Mouse (Mus musculus): ENCODE measurements at regions not wholly inside any gene's neighbourhood (a gene's known extent, or its start where the extent isn't known, plus 50 kb on each side); places are given as distances from the start of the nearest gene placed in this dataset.

DNA sequence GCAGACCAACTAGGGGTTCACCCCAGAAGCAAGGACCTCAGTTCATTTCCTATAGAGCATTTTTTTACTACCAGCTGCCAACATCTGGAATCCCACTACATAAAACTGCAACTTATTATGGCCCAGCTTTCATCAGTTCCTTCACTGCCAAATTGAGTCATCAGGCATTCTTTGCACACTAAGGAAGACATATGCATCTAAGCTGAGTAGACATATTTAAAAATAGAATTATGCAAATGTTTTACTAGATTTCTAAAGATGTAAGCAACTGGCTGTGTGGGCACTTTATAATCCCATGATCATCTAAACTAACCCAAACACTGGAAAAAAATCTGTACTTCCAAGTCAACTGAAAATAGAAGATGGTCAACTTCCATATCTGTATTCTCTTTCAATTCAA lies 415.9 kb upstream of the Rarb start:
- Histone ChIP-seq H3K9ac (ENCODE audit: low read length) (no peak overlapping the region), H3K4me1 (ENCODE audit: control insufficient read depth, insufficient read depth, low read length) (no peaks in the 10 kb centered on the region), H3K4me2 (ENCODE audit: low read depth, low read length) (no peak overlapping the region), H3K27ac (ENCODE audit: low read length) (no peak overlapping the region), H3K27me3 (ENCODE audit: control insufficient read depth, insufficient read depth, low read length) (no peaks in the 10 kb centered on the region), H3K36me3 (ENCODE audit: control insufficient read depth, insufficient read depth, low read length) (no peaks in the 10 kb centered on the region), H3K4me3 (replicated peaks; ENCODE audit: low read length) (no peak overlapping the region), H3K9me3 (replicated peaks; ENCODE audit: control insufficient read depth, low read length) (no peaks in the 10 kb centered on the region)
- ATAC-seq (ENCODE audit: insufficient read depth, low FRiP score) = no peak

DNA sequence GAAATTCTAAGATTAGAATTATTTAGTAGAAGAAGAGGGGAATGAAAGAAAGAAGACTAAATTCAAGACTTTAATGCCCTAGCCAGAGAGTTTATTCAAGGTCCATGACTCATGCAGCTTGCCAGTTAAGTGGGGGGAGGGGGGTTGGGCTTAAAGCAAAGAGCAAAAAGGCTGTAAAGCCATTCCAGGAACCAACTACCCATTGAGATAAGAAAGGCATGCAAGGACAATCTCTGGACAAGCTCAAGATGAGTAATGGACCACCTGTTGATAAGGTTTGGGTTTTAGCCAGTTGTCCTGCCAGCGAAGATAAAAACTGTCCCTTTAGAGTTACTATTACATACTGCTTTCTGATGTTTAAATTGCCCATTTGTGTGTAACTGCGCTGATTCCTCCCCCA lies 392.5 kb upstream of the Rarb start:
- H3K27me3 ChIP-seq (ENCODE audit: control insufficient read depth, insufficient read depth, low read length) = no peaks in the 10 kb centered on the region
- WGBS = 72% methylated on average over 2 of the region's 2 CpGs
- ATAC-seq (ENCODE audit: insufficient read depth, low FRiP score) = no peak

DNA sequence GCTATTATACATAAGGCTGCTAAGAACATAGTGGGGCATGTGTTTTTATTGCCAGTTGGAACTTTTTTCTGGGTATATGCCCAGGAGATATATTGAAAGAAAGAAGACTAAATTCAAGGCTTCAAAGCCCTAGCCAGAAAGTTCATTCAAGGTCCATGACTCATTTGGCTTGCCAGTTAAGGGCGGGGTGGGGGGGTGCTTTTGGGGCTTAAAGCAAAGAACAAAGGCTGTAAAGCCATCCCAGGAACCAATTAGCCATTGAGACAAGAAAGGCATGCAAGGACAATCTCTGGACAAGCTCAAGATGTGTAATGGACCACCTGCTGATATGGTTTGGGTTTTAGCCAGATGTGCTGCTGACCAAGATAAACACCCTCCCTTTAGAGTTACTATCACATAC lies 386.7 kb upstream of the Rarb start:
- H3K9ac ChIP-seq (ENCODE audit: low read length) = no peak overlapping the region
- H3K36me3 ChIP-seq (ENCODE audit: control insufficient read depth, insufficient read depth, low read length) = no peaks in the 10 kb centered on the region
- H3K4me2 ChIP-seq (ENCODE audit: low read depth, low read length) = no peak overlapping the region
- WGBS = 72% methylated on average over 1 of the region's 1 CpGs
- H3K9me3 ChIP-seq (replicated peaks; ENCODE audit: control insufficient read depth, low read length) = 0 out of 2 replicates have a peak, but pooled peaks cover 6% of the 10 kb centered on the region
- H3K4me3 ChIP-seq (replicated peaks; ENCODE audit: low read length) = no peak overlapping the region
- H3K27ac ChIP-seq (ENCODE audit: low read length) = no peak overlapping the region
- H3K27me3 ChIP-seq (ENCODE audit: control insufficient read depth, insufficient read depth, low read length) = no peaks in the 10 kb centered on the region
- no peaks in the 10 kb centered on the region for H3K4me1 ChIP-seq (ENCODE audit: control insufficient read depth, insufficient read depth, low read length)
- no peak for ATAC-seq (ENCODE audit: insufficient read depth, low FRiP score)

More for the DNA sequence above, 392.5 kb upstream of the Rarb start:
- Histone ChIP-seq H3K27ac (ENCODE audit: low read length) (no peak overlapping the region), H3K4me1 (ENCODE audit: control insufficient read depth, insufficient read depth, low read length) (no peaks in the 10 kb centered on the region), H3K4me2 (ENCODE audit: low read depth, low read length) (no peak overlapping the region), H3K4me3 (replicated peaks; ENCODE audit: low read length) (no peak overlapping the region), H3K9me3 (replicated peaks; ENCODE audit: control insufficient read depth, low read length) (no peaks in the 10 kb centered on the region), H3K36me3 (ENCODE audit: control insufficient read depth, insufficient read depth, low read length) (no peaks in the 10 kb centered on the region), H3K9ac (ENCODE audit: low read length) (no peak overlapping the region)

DNA sequence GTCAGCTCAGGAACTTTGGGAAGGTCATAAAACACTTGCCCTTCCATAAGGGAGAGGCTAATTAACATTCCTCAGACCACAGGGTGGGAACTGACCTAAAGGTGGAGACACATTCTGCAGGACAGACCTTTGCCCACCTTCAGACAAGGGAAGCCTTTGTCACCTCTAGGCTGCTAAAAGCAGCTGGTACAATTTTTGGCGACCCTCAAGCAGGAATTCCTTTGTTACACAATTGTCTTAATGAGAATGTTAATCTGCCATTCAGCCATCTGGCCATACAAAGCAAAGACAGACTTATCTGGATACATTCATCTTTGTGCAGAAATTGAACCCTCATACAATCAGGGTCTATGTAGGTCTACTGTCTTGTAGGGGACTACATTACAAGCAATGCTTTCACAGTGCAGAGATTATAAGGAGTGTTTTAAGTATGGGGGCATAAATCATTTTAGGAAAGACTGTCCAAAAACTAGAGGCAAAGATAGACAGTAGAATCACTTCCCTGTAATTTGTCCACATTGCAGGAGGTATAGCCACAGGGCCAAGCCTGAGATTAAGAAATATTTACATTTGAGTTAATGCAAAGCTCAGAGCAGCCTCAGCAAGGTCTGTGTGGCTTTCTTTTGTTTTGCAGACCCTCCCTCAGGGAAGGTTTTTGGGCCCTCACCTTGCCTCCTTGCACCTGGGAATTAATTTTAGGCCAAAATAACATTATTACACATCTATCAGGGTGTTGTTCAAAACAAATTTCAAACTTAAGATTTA lies 384.5 kb upstream of the Rarb start:
- Histone ChIP-seq H3K27me3 (ENCODE audit: control insufficient read depth, insufficient read depth, low read length) (no peaks in the 10 kb centered on the region), H3K4me1 (ENCODE audit: control insufficient read depth, insufficient read depth, low read length) (no peaks in the 10 kb centered on the region), H3K4me3 (replicated peaks; ENCODE audit: low read length) (no peak overlapping the region), H3K9ac (ENCODE audit: low read length) (no peak overlapping the region), H3K36me3 (ENCODE audit: control insufficient read depth, insufficient read depth, low read length) (no peaks in the 10 kb centered on the region), H3K4me2 (ENCODE audit: low read depth, low read length) (no peak overlapping the region), H3K9me3 (replicated peaks; ENCODE audit: control insufficient read depth, low read length) (0 out of 2 replicates have a peak, but pooled peaks cover 6% of the 10 kb centered on the region), H3K27ac (ENCODE audit: low read length) (no peak overlapping the region)
- WGBS = 30% methylated on average over 1 of the region's 1 CpGs
- ATAC-seq (ENCODE audit: insufficient read depth, low FRiP score) = no peak

DNA sequence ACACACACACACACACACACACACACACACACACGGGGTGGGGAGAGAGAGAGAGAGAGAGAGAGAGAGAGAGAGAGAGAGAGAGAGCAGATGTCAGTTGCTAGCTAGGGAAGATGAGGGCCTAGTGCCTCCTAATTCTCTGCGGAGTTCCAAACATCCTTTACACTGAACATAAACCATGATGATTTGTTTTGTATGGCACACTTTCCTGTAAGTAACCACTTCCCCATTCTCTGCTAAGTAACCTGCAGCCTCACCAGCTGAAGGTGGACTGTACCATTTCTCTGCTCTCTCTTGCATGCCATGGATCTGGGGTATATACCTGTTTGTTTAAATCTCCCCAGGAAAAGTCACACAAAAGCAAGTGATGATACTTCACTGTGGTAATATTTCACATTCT lies 374.0 kb upstream of the Rarb start:
- Histone ChIP-seq H3K36me3 (ENCODE audit: control insufficient read depth, insufficient read depth, low read length) (no peaks in the 10 kb centered on the region), H3K27ac (ENCODE audit: low read length) (no peak overlapping the region), H3K9ac (ENCODE audit: low read length) (no peak overlapping the region), H3K9me3 (replicated peaks; ENCODE audit: control insufficient read depth, low read length) (no peaks in the 10 kb centered on the region), H3K4me2 (ENCODE audit: low read depth, low read length) (no peak overlapping the region), H3K4me1 (ENCODE audit: control insufficient read depth, insufficient read depth, low read length) (no peaks in the 10 kb centered on the region), H3K27me3 (ENCODE audit: control insufficient read depth, insufficient read depth, low read length) (no peaks in the 10 kb centered on the region), H3K4me3 (replicated peaks; ENCODE audit: low read length) (no peak overlapping the region)
- ATAC-seq (ENCODE audit: insufficient read depth, low FRiP score) = no peak
- whole genome bisulfite sequencing = 34% methylated on average over 2 of the region's 2 CpGs

DNA sequence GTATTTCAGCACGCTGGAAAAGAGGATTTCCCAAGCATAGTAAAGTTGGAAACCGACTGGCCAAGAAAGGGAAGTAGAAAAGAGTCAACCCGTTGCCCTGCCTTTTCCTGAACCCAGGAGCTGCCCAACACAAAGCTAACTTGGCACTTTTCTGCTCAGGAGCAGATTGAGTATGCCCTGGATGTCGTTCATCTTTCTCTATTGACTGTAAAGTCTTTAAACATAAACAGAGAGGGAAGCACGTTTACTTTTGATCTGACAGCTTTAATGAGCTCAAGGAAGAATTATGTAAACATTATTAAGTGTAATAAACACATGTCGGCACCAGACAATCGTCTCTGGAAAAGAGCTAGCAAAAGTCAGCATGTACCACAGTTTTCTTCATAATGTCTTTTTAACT lies 354.3 kb upstream of the Rarb start:
- peak; percentile 27; the same call in 1 of the 2 replicates for ATAC-seq (ENCODE audit: insufficient read depth, low FRiP score)
- Histone ChIP-seq H3K27ac (ENCODE audit: low read length) (no peak overlapping the region), H3K9ac (ENCODE audit: low read length) (no peak overlapping the region), H3K4me2 (ENCODE audit: low read depth, low read length) (peak overlapping the region; percentile 92), H3K4me3 (replicated peaks; ENCODE audit: low read length) (peak overlapping the region; percentile 63), H3K4me1 (ENCODE audit: control insufficient read depth, insufficient read depth, low read length) (0 out of 2 replicates have a peak, but pooled peaks cover 6% of the 10 kb centered on the region), H3K9me3 (replicated peaks; ENCODE audit: control insufficient read depth, low read length) (no peaks in the 10 kb centered on the region), H3K36me3 (ENCODE audit: control insufficient read depth, insufficient read depth, low read length) (no peaks in the 10 kb centered on the region), H3K27me3 (ENCODE audit: control insufficient read depth, insufficient read depth, low read length) (0 out of 2 replicates have a peak, but pooled peaks cover 7% of the 10 kb centered on the region)
- 5% methylated on average over 7 of the region's 7 CpGs for WGBS

DNA sequence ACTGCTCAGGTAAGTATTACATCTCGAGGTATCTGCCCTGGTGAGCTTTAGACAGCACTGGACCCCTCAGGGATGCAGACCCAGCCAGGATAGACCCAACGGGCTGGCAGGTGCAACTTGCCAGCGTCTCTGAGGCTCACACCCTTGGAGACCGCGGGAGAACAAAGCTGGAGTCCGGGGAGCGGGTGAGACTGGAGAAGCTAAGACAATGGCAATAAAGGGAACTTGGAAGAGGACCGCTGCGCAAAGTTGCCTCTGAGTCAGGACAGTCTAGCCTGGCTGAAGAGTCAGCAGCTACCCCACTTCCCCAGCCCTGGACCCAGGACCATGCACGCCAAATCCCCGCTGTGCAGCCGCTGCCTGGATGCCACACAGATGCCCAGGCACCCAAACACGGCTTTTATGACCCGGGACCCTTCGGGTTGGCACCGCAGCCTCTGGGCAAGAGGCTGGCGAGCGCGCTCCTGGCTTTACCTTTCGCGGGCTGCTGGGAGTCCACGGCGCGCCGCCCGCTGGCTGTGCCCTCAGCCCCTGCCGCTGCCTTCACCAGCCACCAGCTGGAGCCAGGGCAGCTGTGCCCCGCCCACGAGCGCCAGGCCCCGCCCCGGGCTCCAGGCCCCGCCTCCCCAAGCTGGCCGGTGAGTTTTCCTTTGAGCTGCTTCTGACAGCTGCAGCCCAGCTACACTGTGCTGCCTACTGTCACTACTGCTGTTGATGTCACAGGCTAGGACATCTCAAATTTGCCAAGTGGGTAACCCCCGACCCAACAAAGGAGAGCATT lies 353.6 kb upstream of the Rarb start:
- peak; percentile 93 for ATAC-seq (ENCODE audit: insufficient read depth, low FRiP score)
- 2% methylated on average over 35 of the region's 35 CpGs for WGBS
- Histone ChIP-seq H3K4me3 (replicated peaks; ENCODE audit: low read length) (peak overlapping the region; percentile 63), H3K4me1 (ENCODE audit: control insufficient read depth, insufficient read depth, low read length) (0 out of 2 replicates have a peak, but pooled peaks cover 6% of the 10 kb centered on the region), H3K36me3 (ENCODE audit: control insufficient read depth, insufficient read depth, low read length) (no peaks in the 10 kb centered on the region), H3K27ac (ENCODE audit: low read length) (no peak overlapping the region), H3K27me3 (ENCODE audit: control insufficient read depth, insufficient read depth, low read length) (0 out of 2 replicates have a peak, but pooled peaks cover 7% of the 10 kb centered on the region), H3K4me2 (ENCODE audit: low read depth, low read length) (peak overlapping the region; percentile 92), H3K9ac (ENCODE audit: low read length) (peak overlapping the region; percentile 70), H3K9me3 (replicated peaks; ENCODE audit: control insufficient read depth, low read length) (no peaks in the 10 kb centered on the region)

DNA sequence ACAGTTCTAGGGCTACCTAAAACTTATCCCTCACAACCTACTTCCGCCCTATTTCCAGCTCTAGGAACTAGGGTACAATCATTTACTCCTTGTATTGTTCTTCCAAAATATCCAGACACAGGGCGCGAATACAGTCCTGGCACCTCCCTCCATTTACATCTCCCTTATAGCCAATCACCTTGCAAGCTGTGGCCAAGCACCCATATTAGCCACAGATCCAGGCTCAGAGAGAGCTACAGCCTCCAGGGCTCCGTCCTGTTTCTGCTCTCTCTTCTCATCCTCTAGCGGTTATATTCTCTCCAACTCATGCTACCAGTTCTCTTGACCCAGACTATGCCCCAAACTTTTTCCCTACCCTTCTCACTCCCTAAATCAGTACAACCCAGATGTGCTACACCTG lies 352.9 kb upstream of the Rarb start:
- H3K4me2 ChIP-seq (ENCODE audit: low read depth, low read length) = peak overlapping the region; percentile 92
- H3K9me3 ChIP-seq (replicated peaks; ENCODE audit: control insufficient read depth, low read length) = no peaks in the 10 kb centered on the region
- H3K9ac ChIP-seq (ENCODE audit: low read length) = peak overlapping the region; percentile 70
- H3K36me3 ChIP-seq (ENCODE audit: control insufficient read depth, insufficient read depth, low read length) = no peaks in the 10 kb centered on the region
- 0 out of 2 replicates have a peak, but pooled peaks cover 7% of the 10 kb centered on the region for H3K27me3 ChIP-seq (ENCODE audit: control insufficient read depth, insufficient read depth, low read length)
- 0 out of 2 replicates have a peak, but pooled peaks cover 6% of the 10 kb centered on the region for H3K4me1 ChIP-seq (ENCODE audit: control insufficient read depth, insufficient read depth, low read length)
- no peak overlapping the region for H3K27ac ChIP-seq (ENCODE audit: low read length)
- H3K4me3 ChIP-seq (replicated peaks; ENCODE audit: low read length) = peak overlapping the region; percentile 63
- 26% methylated on average over 5 of the region's 5 CpGs for WGBS
- ATAC-seq (ENCODE audit: insufficient read depth, low FRiP score) = peak; percentile 34; the same call in 1 of the 2 replicates

DNA sequence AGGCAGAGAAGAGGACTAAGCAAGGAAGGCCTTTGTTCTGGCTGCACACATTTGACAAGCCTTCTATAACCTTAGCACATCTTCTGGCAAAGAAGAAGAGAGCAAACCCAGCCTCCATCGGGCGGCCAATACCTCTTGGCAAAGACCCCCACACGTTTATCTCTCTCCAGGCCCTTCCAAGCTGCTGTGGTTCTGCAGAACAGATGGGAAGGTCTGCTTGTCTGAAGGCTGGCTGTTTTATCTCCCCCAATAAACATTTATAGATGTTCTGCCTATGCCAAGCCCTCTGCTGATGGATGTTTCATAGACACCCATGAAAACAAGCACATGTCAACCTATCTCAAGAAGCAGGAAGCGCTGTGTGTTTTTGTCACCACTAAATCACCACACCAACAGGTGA lies 339.4 kb upstream of the Rarb start:
- Histone ChIP-seq H3K9me3 (replicated peaks; ENCODE audit: control insufficient read depth, low read length) (no peaks in the 10 kb centered on the region), H3K4me3 (replicated peaks; ENCODE audit: low read length) (no peak overlapping the region), H3K27me3 (ENCODE audit: control insufficient read depth, insufficient read depth, low read length) (no peaks in the 10 kb centered on the region), H3K4me1 (ENCODE audit: control insufficient read depth, insufficient read depth, low read length) (no peaks in the 10 kb centered on the region), H3K27ac (ENCODE audit: low read length) (no peak overlapping the region), H3K9ac (ENCODE audit: low read length) (no peak overlapping the region), H3K36me3 (ENCODE audit: control insufficient read depth, insufficient read depth, low read length) (no peaks in the 10 kb centered on the region), H3K4me2 (ENCODE audit: low read depth, low read length) (no peak overlapping the region)
- 74% methylated on average over 4 of the region's 4 CpGs for WGBS
- ATAC-seq (ENCODE audit: insufficient read depth, low FRiP score) = no peak

Data from stomach, embryonic 16.5 days (tissue).